Mouse (Mus musculus) inflammation-experienced regulatory T-cells (primary cell): ENCODE measurements around the gene Apol6. TPM values are rescaled to one million over a fixed set of nuclear protein-coding genes. Genes with fewer than 3 reads are reported as not detected.

ENCODE experiments used
- polyA plus RNA-seq, 2 experiments: library from polyadenylated mRNA; unstranded; fragments of 100-300 nt; shearing (Covaris generic); gene quantifications; one replicate each; pipeline ENCODE4 v1.2.1; 2017

Apol6 gene
- polyA plus RNA-seq: under 1 TPM in 1 of 2 experiments, not detected in 1; 0.37 TPM

DNA sequence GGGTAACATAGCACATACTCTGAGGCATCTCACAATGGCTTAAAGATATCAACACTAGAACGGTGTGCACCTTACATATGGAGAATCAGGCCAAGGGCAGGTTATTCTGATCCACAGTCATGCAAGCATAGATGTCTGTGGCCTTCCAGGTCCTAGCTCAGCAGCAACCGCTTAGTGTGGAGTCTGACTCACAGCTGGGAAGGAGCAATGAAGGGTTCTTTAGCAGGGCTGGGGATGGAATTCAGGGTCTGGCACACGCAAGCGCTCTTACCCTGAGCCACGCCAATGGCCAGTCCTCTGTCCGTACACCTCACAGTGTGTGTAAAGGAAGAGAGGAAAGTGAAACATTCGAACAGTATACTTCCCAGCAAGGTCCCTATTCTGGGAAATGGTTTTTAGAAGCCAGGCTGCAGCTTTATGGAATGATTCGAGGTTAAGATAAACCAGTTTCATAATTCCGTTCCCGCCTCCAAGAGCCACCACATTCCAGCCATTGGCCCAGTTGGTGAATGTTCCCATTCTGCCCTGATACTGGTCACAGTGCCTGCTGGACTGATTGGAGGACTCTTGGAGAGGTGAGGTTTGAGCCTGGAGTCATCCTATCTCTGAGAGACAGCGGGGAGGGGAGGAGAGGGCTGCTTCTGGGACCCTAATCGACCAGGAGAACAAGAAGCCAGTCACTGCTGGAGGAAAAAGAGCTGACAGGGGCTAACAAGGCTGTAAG is at the start of gene Apol6:
Apol6 (plus strand) TSS at position 133 of the 724 bp plus-strand sequence.

DNA sequence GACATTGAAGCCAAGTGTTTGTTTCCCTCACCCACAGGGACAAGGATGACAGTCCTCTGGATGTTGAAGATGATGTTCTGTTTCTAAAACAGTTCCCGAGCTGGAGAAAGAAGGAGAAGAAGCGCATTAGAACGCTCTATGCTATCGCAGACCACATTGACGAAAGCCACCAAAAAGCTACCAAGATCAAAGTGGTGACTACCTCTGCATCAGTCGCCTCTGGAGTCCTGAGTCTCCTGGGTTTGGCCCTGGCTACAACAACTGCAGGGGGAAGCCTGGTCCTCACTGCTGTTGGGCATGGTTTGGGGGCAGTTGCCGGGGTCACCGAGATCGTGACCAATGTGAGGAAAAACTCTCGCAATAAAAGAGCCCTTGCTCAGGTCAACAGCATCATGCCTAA is 6.0 kb downstream of the Apol6 start, which contains the start of gene Mb:
Mb (minus strand) TSS at position 101 of the 400 bp plus-strand sequence.

Other genes starting within 250 kb of the Apol6 start
- gene Zfp251, start 173.3 kb upstream of the Apol6 start, polyA plus RNA-seq: 10 to 100 TPM; 21.4 to 28.0 TPM
- 10 to 100 TPM; 15.4 to 27.0 TPM for gene Zfp7, start 165.5 kb upstream of the Apol6 start, polyA plus RNA-seq
- gene Gm49527, start 165.4 kb upstream of the Apol6 start, polyA plus RNA-seq: not detected
- 1 to 10 TPM; 1.3 to 1.7 TPM for gene Zfp647, start 119.3 kb upstream of the Apol6 start, polyA plus RNA-seq
- gene 1110038F14Rik, start 96.2 kb upstream of the Apol6 start, polyA plus RNA-seq: 10 to 100 TPM; 68.2 to 78.3 TPM
- not detected for gene Mb, start 5.9 kb downstream of the Apol6 start, polyA plus RNA-seq